Mouse (Mus musculus) thymus, postnatal 36 days (tissue): ENCODE results near the gene Gfer.

Source experiments
- DNase-seq, 2 experiments: peaks; one replicate each; pipeline ENCODE4 v3.0.0; 2022; ENCODE audit warnings: mixed read lengths in 2 of 2

Gfer gene

GRCm38 (mm10) chr17:24696011-24696697, at the start of gene Gfer, which contains the start of gene Noxo1:
Gene Gfer (minus strand): TSS chr17:24696156.
Gene Noxo1 (plus strand): TSS chr17:24696234.
- DNase-seq, result peak; percentile 87 to 90

GRCm38 (mm10) chr17:24744381-24744780, 48.4 kb upstream of the Gfer start:
- no peak for DNase-seq

- DNase-seq, result no peak
These were observed 47.9 kb upstream of the Gfer start for GRCm38 (mm10) chr17:24743896-24744295.

- DNase-seq, result no peak
These were observed 46.4 kb upstream of the Gfer start for GRCm38 (mm10) chr17:24742307-24742706.

- DNase-seq, result no peak
These were observed 44.0 kb upstream of the Gfer start for GRCm38 (mm10) chr17:24739926-24740325.

- DNase-seq, result no peak
These were observed 42.3 kb upstream of the Gfer start for GRCm38 (mm10) chr17:24738238-24738637.

- no peak for DNase-seq
These were observed 41.3 kb upstream of the Gfer start for GRCm38 (mm10) chr17:24737135-24737810.

GRCm38 (mm10) chr17:24736330-24737051, 40.5 kb upstream of the Gfer start, which contains the start of gene Msrb1:
Gene Msrb1 (plus strand): TSS chr17:24736642.
- DNase-seq, result peak; percentile 93 to 97

GRCm38 (mm10) chr17:24735446-24735845, 39.5 kb upstream of the Gfer start:
- DNase-seq, result no peak

- DNase-seq, result no peak
These were observed 38.6 kb upstream of the Gfer start for GRCm38 (mm10) chr17:24734513-24734912.

- DNase-seq, result no peak
These were observed 37.6 kb upstream of the Gfer start for GRCm38 (mm10) chr17:24733434-24734050.

GRCm38 (mm10) chr17:24732233-24732935, 36.4 kb upstream of the Gfer start:
- DNase-seq, result no peak

- DNase-seq, result no peak
These were observed 34.8 kb upstream of the Gfer start for GRCm38 (mm10) chr17:24730787-24731186.

GRCm38 (mm10) chr17:24729067-24729466, 33.1 kb upstream of the Gfer start:
- DNase-seq, result no peak

GRCm38 (mm10) chr17:24728184-24728583, 32.2 kb upstream of the Gfer start:
- no peak for DNase-seq

- DNase-seq, result no peak
These were observed 31.7 kb upstream of the Gfer start, which contains the start of gene Rpl3l for GRCm38 (mm10) chr17:24727618-24728017. Gene Rpl3l (plus strand): TSS chr17:24727820.

- DNase-seq, result no peak
These were observed 29.9 kb upstream of the Gfer start for GRCm38 (mm10) chr17:24725637-24726390.

- DNase-seq, result peak; percentile 93 to 95
These were observed 28.2 kb upstream of the Gfer start, which contains the start of gene Ndufb10 for GRCm38 (mm10) chr17:24724184-24724583. Gene Ndufb10 (minus strand): TSS chr17:24724478.

- no peak for DNase-seq
These were observed 27.9 kb upstream of the Gfer start for GRCm38 (mm10) chr17:24723881-24724180.

- DNase-seq, result no peak
These were observed 27.3 kb upstream of the Gfer start for GRCm38 (mm10) chr17:24723122-24723880.
